1 mouse cellular context compared by ENCODE assay signal in the genomic region with DNA sequence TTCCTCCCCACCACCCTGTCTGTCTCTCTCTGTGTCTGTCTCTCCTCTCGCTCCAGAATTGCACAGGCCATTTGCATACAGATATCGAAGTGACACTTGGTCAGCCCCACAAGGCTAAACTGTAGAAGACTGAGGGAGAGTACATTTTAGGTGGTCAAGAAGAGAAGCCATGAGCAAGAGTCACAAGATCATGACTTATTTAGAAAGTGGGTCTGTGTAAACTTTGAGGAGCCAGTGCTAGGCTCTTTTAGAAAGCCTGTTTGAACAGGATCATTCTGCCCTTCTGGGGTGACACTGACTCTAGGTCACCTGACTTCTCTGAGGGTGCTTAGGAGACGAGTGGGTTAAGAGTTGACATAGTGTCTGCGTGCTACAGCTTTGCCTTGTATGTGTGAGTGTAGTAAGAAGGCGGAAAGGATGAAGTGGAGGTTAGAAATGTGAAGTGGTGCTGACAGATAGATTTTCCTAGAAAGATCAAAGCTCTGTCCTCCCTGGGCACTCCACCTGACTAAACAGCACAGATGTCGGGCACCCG.
TF ChIP-seq lines count a peak whose summit lies in the region.

No protein-coding gene starts in this region.

TF ChIP-seq in CH12.LX, 34 proteins besides CTCF, POLR2A, EP300 and RAD21 (continued from another document):
- TF ChIP-seq SMC3 (IDR thresholded peaks at IDR 0.05; ENCODE audit: low read depth, low read length) (no peak), PAX5 (IDR thresholded peaks at IDR 0.05; ENCODE audit: low read length) (no peak), IRF4 (IDR thresholded peaks at IDR 0.05; ENCODE audit: low read depth, low read length) (peak; percentile 75), MAX (IDR thresholded peaks at IDR 0.05; ENCODE audit: low read length) (no peak), UBTF (IDR thresholded peaks at IDR 0.05; ENCODE audit: low read depth, low read length) (no peak), NRF1 (IDR thresholded peaks at IDR 0.05; ENCODE audit: low read depth, low read length) (no peak), SIN3A (IDR thresholded peaks at IDR 0.05; ENCODE audit: low read length) (0 out of 2 replicates have a peak, but pooled peaks have one; percentile 30), ZMIZ1 (IDR thresholded peaks at IDR 0.05; ENCODE audit: low read depth, low read length) (no peak), TBP (conservative IDR thresholded peaks at IDR 0.05; ENCODE audit: low read depth, low read length) (no peak), GABPA (IDR thresholded peaks at IDR 0.05; ENCODE audit: insufficient replicate concordance, low read depth, low read length) (no peak)
TF ChIP-seq in CH12.LX: peak in this region for 7.
